ENCODE assay signal across 8 mouse cellular contexts in genomic region chr13:69933551-69933845, GRCm38 (mm10).
A peak's percentile ranks its signal among the peaks of the same experiment; 100 is the strongest.
DNase-seq lines count a peak whose midpoint lies in the region; ATAC-seq lines count a peak whose summit lies in the region.

No protein-coding gene starts in this region.

- peak overlapping the region; percentile 45 for H3K4me2 ChIP-seq in midbrain, embryonic 14.5 days (ENCODE audit: low read length)

- 43% methylated on average over 6 of the region's 6 CpGs for WGBS in embryonic facial prominence, embryonic 10.5 days
- WGBS in midbrain, embryonic 14.5 days: 11% methylated on average over 6 of the region's 6 CpGs

- no peaks in the 10 kb centered on the region for H3K9me3 ChIP-seq in embryonic facial prominence, embryonic 10.5 days
- 0 out of 2 replicates have a peak, but pooled peaks cover 2% of the 10 kb centered on the region for H3K9me3 ChIP-seq in midbrain, embryonic 14.5 days (ENCODE audit: control insufficient read depth, low read length)

- peak; percentile 95 for DNase-seq in brain, adult 2 months (ENCODE audit: low read depth, low spot score)
- DNase-seq in embryonic facial prominence, embryonic 10.5 days (ENCODE audit: low spot score): peak; percentile 61
- DNase-seq in layer of hippocampus, adult 18-20 months (ENCODE audit: low spot score in 2 of 2): peak; percentile 84 to 93
- peak; percentile 95 for DNase-seq in midbrain, embryonic 14.5 days
- no peak for DNase-seq in adipocyte (ENCODE audit: low spot score)
- DNase-seq in thymus, postnatal 14 days: no peak
- DNase-seq in spleen, postnatal 10 days (ENCODE audit: low spot score in 2 of 2): no peak
- no peak for DNase-seq in adrenal gland, adult 18-20 months (ENCODE audit: low spot score in 2 of 2)

- no peaks in the 10 kb centered on the region for H3K27me3 ChIP-seq in embryonic facial prominence, embryonic 10.5 days (replicated peaks; ENCODE audit: low read depth, poor library complexity, severe bottlenecking)
- no peaks in the 10 kb centered on the region for H3K27me3 ChIP-seq in midbrain, embryonic 14.5 days (ENCODE audit: control insufficient read depth, insufficient read depth, low read length)

- H3K4me3 ChIP-seq in embryonic facial prominence, embryonic 10.5 days: no peak overlapping the region
- H3K4me3 ChIP-seq in midbrain, embryonic 14.5 days (replicated peaks; ENCODE audit: low read depth, low read length): no peak overlapping the region

- H3K36me3 ChIP-seq in embryonic facial prominence, embryonic 10.5 days (replicated peaks): no peaks in the 10 kb centered on the region
- H3K36me3 ChIP-seq in midbrain, embryonic 14.5 days (ENCODE audit: control insufficient read depth, insufficient read depth, low read length): no peaks in the 10 kb centered on the region

- H3K27ac ChIP-seq in embryonic facial prominence, embryonic 10.5 days (replicated peaks): no peak overlapping the region
- H3K27ac ChIP-seq in midbrain, embryonic 14.5 days (replicated peaks; ENCODE audit: low read depth, low read length): peak overlapping the region; percentile 80

- H3K9ac ChIP-seq in midbrain, embryonic 14.5 days (replicated peaks; ENCODE audit: low read length): no peak overlapping the region; the same call in 1 of the 2 replicates

- ATAC-seq in midbrain, embryonic 14.5 days (ENCODE audit: low FRiP score, low TSS enrichment): peak; percentile 92

- H3K4me1 ChIP-seq in embryonic facial prominence, embryonic 10.5 days: peaks cover 5% of the 10 kb centered on the region
- H3K4me1 ChIP-seq in midbrain, embryonic 14.5 days (ENCODE audit: control insufficient read depth, insufficient read depth, low read length): peaks cover 16% of the 10 kb centered on the region

Comparison
In these comparisons a context has a peak if more than half of its experiments do, and no peak if none do; other contexts are left out.
1. DNase-seq: peak in brain, adult 2 months (single experiment), embryonic facial prominence, embryonic 10.5 days (single experiment), layer of hippocampus, adult 18-20 months (2 of 2) and midbrain, embryonic 14.5 days (single experiment); none in adipocyte (single experiment), thymus, postnatal 14 days (single experiment), spleen, postnatal 10 days (0 of 2) and adrenal gland, adult 18-20 months (0 of 2).